In genomic region chr9:37107546-37107945, GRCm38 (mm10) we compare ENCODE assay signal across 18 mouse cellular contexts. TPM values are rescaled to one million over a fixed set of nuclear protein-coding genes. Genes with fewer than 3 reads are reported as not detected.
DNase-seq lines count a peak whose midpoint lies in the region; ATAC-seq and TF ChIP-seq lines count a peak whose summit lies in the region.
"Had no signal": no experiment of that assay in that cellular context is flagged by ENCODE, and none has a peak within 500 bp of the region (broad histone marks: within the 10 kb centered on the region; RNA-seq: fewer than 3 reads in every experiment).

No protein-coding gene starts in this region.

- no peak for DNase-seq in hindbrain, embryonic 11.5 days (ENCODE audit: low spot score)
- DNase-seq in lung, postnatal 14 days: peak; percentile 44
- no peak for DNase-seq in lung, postnatal 0 days (ENCODE audit: low spot score)
- DNase-seq in NIH3T3 (ENCODE audit: low read depth): peak; percentile 38
- DNase-seq in kidney, postnatal 36 days: peak; percentile 44 to 49
- DNase-seq in left cerebral cortex, postnatal 14 days (ENCODE audit: low spot score in 2 of 2): no peak
- DNase-seq: adrenal gland, postnatal 10 days; cerebellum, adult 11 months; retina, postnatal 1 day; thymus, adult 2 months had no signal

- no peaks in the 10 kb centered on the region for H3K4me1 ChIP-seq in hindbrain, embryonic 11.5 days (replicated peaks; ENCODE audit: control insufficient read depth, insufficient read depth, low read length)
- H3K4me1 ChIP-seq in hindbrain, embryonic 12.5 days: peaks cover 23% of the 10 kb centered on the region
- H3K4me1 ChIP-seq in lung, postnatal 0 days (ENCODE audit: insufficient read depth, low read depth, low read length): no peaks in the 10 kb centered on the region

- 0 out of 2 replicates have a peak overlapping the region, but pooled peaks have one; percentile 24 for H3K27ac ChIP-seq in hindbrain, embryonic 11.5 days (ENCODE audit: low read depth, low read length)
- no peak overlapping the region for H3K27ac ChIP-seq in hindbrain, embryonic 12.5 days
- no peak overlapping the region for H3K27ac ChIP-seq in lung, postnatal 0 days (ENCODE audit: low read length)
- H3K27ac ChIP-seq: heart, embryonic 15.5 days; limb, embryonic 13.5 days; liver, embryonic 14.5 days; midbrain, embryonic 13.5 days had no signal

- TF ChIP-seq CTCF in lung, postnatal 0 days (IDR thresholded peaks at IDR 0.05): no peak

- WGBS in hindbrain, embryonic 11.5 days: 67% methylated on average over 2 of the region's 2 CpGs
- WGBS in hindbrain, embryonic 12.5 days: 65% methylated on average over 2 of the region's 2 CpGs
- 47% methylated on average over 2 of the region's 2 CpGs for WGBS in lung, postnatal 0 days

- intact Hi-C loops in left cerebral cortex, postnatal 14 days (cut with DNase I): no loop called here

- H3K27me3 ChIP-seq in hindbrain, embryonic 11.5 days (ENCODE audit: control insufficient read depth, insufficient read depth, low read length): no peaks in the 10 kb centered on the region
- H3K27me3 ChIP-seq in hindbrain, embryonic 12.5 days: no peaks in the 10 kb centered on the region
- H3K27me3 ChIP-seq in lung, postnatal 0 days (replicated peaks; ENCODE audit: insufficient read depth, low read length): no peaks in the 10 kb centered on the region
- H3K27me3 ChIP-seq: heart, embryonic 15.5 days; midbrain, embryonic 13.5 days had no signal

- no peaks in the 10 kb centered on the region for H3K36me3 ChIP-seq in hindbrain, embryonic 11.5 days (ENCODE audit: control insufficient read depth, insufficient read depth, low read length)
- no peaks in the 10 kb centered on the region for H3K36me3 ChIP-seq in hindbrain, embryonic 12.5 days
- no peaks in the 10 kb centered on the region for H3K36me3 ChIP-seq in lung, postnatal 0 days (ENCODE audit: insufficient read depth, low read length)
- H3K36me3 ChIP-seq: heart, embryonic 15.5 days; limb, embryonic 13.5 days; midbrain, embryonic 13.5 days had no signal

- no peaks in the 10 kb centered on the region for H3K9me3 ChIP-seq in hindbrain, embryonic 11.5 days (ENCODE audit: control insufficient read depth, low read length)
- H3K9me3 ChIP-seq in hindbrain, embryonic 12.5 days (replicated peaks): no peaks in the 10 kb centered on the region
- H3K9me3 ChIP-seq in lung, postnatal 0 days (ENCODE audit: low read length): no peaks in the 10 kb centered on the region
- H3K9me3 ChIP-seq: heart, embryonic 15.5 days; limb, embryonic 13.5 days; midbrain, embryonic 13.5 days had no signal

- no peak overlapping the region for H3K4me2 ChIP-seq in hindbrain, embryonic 11.5 days (replicated peaks; ENCODE audit: low read depth, low read length)
- H3K4me2 ChIP-seq in hindbrain, embryonic 12.5 days (replicated peaks): no peak overlapping the region
- no peak overlapping the region for H3K4me2 ChIP-seq in lung, postnatal 0 days (replicated peaks; ENCODE audit: low read depth, low read length)
- H3K4me2 ChIP-seq: heart, embryonic 15.5 days; limb, embryonic 13.5 days; midbrain, embryonic 13.5 days had no signal

- no peak for ATAC-seq in hindbrain, embryonic 11.5 days (ENCODE audit: low FRiP score)
- no peak for ATAC-seq in hindbrain, embryonic 12.5 days (ENCODE audit: low FRiP score)
- no peak for ATAC-seq in lung, postnatal 0 days
- ATAC-seq: forebrain, embryonic 16.5 days; midbrain, embryonic 13.5 days had no signal

- H3K9ac ChIP-seq in hindbrain, embryonic 11.5 days (ENCODE audit: low read depth, low read length): no peak overlapping the region
- H3K9ac ChIP-seq in hindbrain, embryonic 12.5 days: no peak overlapping the region
- H3K9ac ChIP-seq in lung, postnatal 0 days (replicated peaks; ENCODE audit: low read depth): no peak overlapping the region
- H3K9ac ChIP-seq: heart, embryonic 15.5 days; limb, embryonic 13.5 days; liver, embryonic 14.5 days; midbrain, embryonic 13.5 days had no signal

- H3K4me3 ChIP-seq in hindbrain, embryonic 11.5 days (ENCODE audit: low read depth, low read length): no peak overlapping the region
- H3K4me3 ChIP-seq in hindbrain, embryonic 12.5 days: no peak overlapping the region
- no peak overlapping the region for H3K4me3 ChIP-seq in lung, postnatal 0 days (ENCODE audit: low read depth, low read length)
- H3K4me3 ChIP-seq: heart, embryonic 15.5 days; limb, embryonic 13.5 days; midbrain, embryonic 13.5 days had no signal

- TF ChIP-seq EP300 in lung, postnatal 0 days (IDR thresholded peaks at IDR 0.05): no peak

RNA-seq across cellular contexts. Expression of gene Pknox2, which starts 39.7 kb away (rescaled TPM):
- polyA plus RNA-seq in hindbrain, embryonic 11.5 days (2014; fragmentation: Nextera tagmentation; extraction: Ambion mirVana): 16.0 and 18.8 TPM in 2 replicates
- polyA plus RNA-seq in hindbrain, embryonic 12.5 days (2016; fragmentation: Nextera tagmentation; extraction: Ambion mirVana): 29.6 and 38.0 TPM in 2 replicates
- polyA plus RNA-seq in lung, postnatal 0 days (2015; fragmentation: Nextera tagmentation; extraction: Ambion mirVana): 11.1 and 11.7 TPM in 2 replicates
- total RNA-seq in left cerebral cortex, postnatal 14 days (2021): 10 to 100 TPM; 77.8 to 78.8 TPM
- total RNA-seq: granulocyte monocyte progenitor cell, adult 5-6 weeks; neutrophil, adult 5-6 weeks had no signal

Comparison
In these comparisons a context has a peak if more than half of its experiments do, and no peak if none do; other contexts are left out.
1. DNase-seq: peak in lung, postnatal 14 days (single experiment), NIH3T3 (single experiment) and kidney, postnatal 36 days (2 of 2); none in hindbrain, embryonic 11.5 days (single experiment), lung, postnatal 0 days (single experiment) and left cerebral cortex, postnatal 14 days (0 of 2).